Mouse (Mus musculus): ENCODE measurements at regions not wholly inside any gene's neighbourhood (a gene's known extent, or its start where the extent isn't known, plus 50 kb on each side); places are given as distances from the start of the nearest gene placed in this dataset.

DNA sequence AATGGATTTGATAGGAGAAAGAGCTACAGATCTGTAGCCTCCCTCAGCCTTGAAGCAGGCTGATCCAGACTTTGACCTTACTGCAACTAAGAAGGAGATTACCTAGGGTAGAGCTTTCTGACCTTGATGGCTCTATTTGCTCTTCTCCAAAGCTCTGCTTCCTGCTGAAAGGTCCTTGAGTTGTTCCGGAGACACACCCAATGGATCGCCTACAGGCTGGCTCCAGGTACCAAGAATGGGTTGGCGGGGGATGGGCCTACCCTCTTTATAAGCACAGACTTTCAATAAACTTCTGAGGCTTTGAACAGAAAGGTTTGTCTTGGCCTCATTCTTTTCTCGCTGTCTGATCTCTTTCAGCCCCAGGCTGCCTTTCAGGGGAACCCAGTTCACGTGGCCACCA lies 901.0 kb downstream of the Cdh8 start:
- Histone ChIP-seq H3K4me1 (ENCODE audit: control insufficient read depth, insufficient read depth, low read length) (no peaks in the 10 kb centered on the region), H3K9me3 (replicated peaks; ENCODE audit: control insufficient read depth, low read length) (no peaks in the 10 kb centered on the region), H3K4me2 (ENCODE audit: low read length) (no peak overlapping the region), H3K9ac (ENCODE audit: low read length) (no peak overlapping the region), H3K27ac (ENCODE audit: low read depth, low read length) (no peak overlapping the region), H3K4me3 (ENCODE audit: low read depth, low read length) (no peak overlapping the region), H3K27me3 (replicated peaks; ENCODE audit: control insufficient read depth, insufficient read depth, low read length) (no peaks in the 10 kb centered on the region), H3K36me3 (ENCODE audit: control insufficient read depth, insufficient read depth, low read length) (no peaks in the 10 kb centered on the region)
- 77% methylated on average over 5 of the region's 5 CpGs for WGBS
- ATAC-seq: no peak
- DNase-seq (ENCODE audit: low spot score): no peak

DNA sequence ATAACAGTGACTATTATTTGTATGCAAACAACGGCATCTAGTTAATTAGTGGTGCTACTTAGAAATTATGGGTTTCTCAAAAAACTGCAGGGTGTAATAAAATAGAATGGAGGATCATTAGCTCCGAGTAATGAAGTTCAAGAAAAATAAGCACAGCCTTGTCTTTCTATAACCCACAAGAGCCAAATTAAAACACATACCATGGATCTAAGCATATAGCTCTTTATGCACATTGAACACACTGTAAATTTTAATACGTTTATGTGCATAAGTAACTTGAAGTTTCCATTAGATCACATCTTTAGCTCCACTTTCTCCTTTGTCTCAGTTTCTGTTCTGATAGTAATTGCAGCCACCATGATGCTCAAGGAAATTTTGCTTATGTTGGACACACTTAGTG lies 919.5 kb downstream of the Cdh8 start:
- Histone ChIP-seq H3K4me1 (ENCODE audit: control insufficient read depth, insufficient read depth, low read length) (no peaks in the 10 kb centered on the region), H3K9ac (ENCODE audit: low read length) (no peak overlapping the region), H3K27ac (ENCODE audit: low read depth, low read length) (no peak overlapping the region), H3K36me3 (ENCODE audit: control insufficient read depth, insufficient read depth, low read length) (no peaks in the 10 kb centered on the region), H3K9me3 (replicated peaks; ENCODE audit: control insufficient read depth, low read length) (no peaks in the 10 kb centered on the region), H3K4me2 (ENCODE audit: low read length) (no peak overlapping the region), H3K27me3 (replicated peaks; ENCODE audit: control insufficient read depth, insufficient read depth, low read length) (no peaks in the 10 kb centered on the region), H3K4me3 (ENCODE audit: low read depth, low read length) (no peak overlapping the region)
- ATAC-seq (no peak), DNase-seq (ENCODE audit: low spot score) (no peak)
- 32% methylated on average over 3 of the region's 3 CpGs for WGBS

DNA sequence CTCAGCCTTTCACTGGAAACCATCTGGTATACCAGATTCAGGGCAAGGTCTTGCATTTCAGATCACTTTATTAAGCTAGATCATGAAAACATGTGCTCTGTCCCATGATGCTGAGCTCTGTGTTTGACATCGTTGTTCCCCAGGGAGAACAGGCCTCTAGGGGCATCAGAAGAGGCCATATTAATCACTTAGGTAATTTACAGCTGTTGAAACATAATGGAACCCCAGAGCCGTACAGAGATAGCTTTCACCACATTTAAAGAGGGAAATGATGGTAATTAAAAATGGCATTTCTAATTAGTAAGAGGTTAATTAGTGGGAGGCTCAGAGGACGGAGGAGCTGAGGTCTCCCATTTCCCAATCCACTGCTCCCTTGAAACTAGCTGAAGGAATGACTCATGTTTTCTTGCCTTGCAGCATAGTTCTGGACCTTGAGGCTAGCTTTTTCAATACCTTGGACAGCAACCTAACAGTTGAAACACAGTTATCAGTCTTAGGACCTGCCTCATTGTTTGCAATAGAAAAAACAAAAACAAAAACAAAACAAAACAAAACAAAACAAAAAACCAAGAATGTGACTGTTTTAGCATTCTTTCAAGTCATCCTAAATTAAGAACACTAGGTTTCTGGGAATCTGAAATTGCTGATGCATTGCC lies 952.8 kb downstream of the Cdh8 start:
- H3K36me3 ChIP-seq (ENCODE audit: control insufficient read depth, insufficient read depth, low read length): no peaks in the 10 kb centered on the region
- H3K4me3 ChIP-seq (ENCODE audit: low read depth, low read length): no peak overlapping the region
- ATAC-seq (peak; percentile 48; the same call in 1 of the 2 replicates), DNase-seq (ENCODE audit: low spot score) (peak; percentile 40)
- no peak overlapping the region for H3K27ac ChIP-seq (ENCODE audit: low read depth, low read length)
- WGBS: 11% methylated on average over 3 of the region's 3 CpGs
- H3K27me3 ChIP-seq (replicated peaks; ENCODE audit: control insufficient read depth, insufficient read depth, low read length): no peaks in the 10 kb centered on the region
- H3K4me1 ChIP-seq (ENCODE audit: control insufficient read depth, insufficient read depth, low read length): no peaks in the 10 kb centered on the region
- H3K9me3 ChIP-seq (replicated peaks; ENCODE audit: control insufficient read depth, low read length): no peaks in the 10 kb centered on the region
- H3K9ac ChIP-seq (ENCODE audit: low read length): no peak overlapping the region
- no peak overlapping the region for H3K4me2 ChIP-seq (ENCODE audit: low read length)

DNA sequence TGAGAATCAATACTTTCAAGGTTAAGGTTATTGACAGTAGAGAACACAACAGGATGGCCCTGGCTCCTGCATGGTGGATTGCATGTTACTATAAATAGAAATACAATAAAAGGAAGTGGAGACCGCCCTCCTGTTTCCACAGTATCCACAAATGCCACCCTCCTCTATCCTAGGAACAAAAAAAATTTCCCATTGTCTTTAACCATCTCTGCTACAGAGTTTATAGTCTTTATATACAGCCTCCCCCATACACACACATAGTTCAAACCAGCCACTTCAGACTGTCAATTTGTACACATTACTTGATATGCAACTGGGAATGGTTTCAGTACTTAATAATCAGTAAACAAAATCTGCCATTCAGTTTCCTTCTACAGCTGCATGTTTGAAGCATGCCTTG lies 960.7 kb downstream of the Cdh8 start:
- H3K4me1 ChIP-seq (ENCODE audit: control insufficient read depth, insufficient read depth, low read length): no peaks in the 10 kb centered on the region
- H3K4me2 ChIP-seq (ENCODE audit: low read length): no peak overlapping the region
- no peaks in the 10 kb centered on the region for H3K27me3 ChIP-seq (replicated peaks; ENCODE audit: control insufficient read depth, insufficient read depth, low read length)
- WGBS: 94% methylated on average over 1 of the region's 1 CpGs
- H3K4me3 ChIP-seq (ENCODE audit: low read depth, low read length): no peak overlapping the region
- H3K9me3 ChIP-seq (replicated peaks; ENCODE audit: control insufficient read depth, low read length): no peaks in the 10 kb centered on the region
- DNase-seq (ENCODE audit: low spot score) (no peak), ATAC-seq (no peak)
- H3K36me3 ChIP-seq (ENCODE audit: control insufficient read depth, insufficient read depth, low read length): no peaks in the 10 kb centered on the region
- H3K27ac ChIP-seq (ENCODE audit: low read depth, low read length): no peak overlapping the region
- no peak overlapping the region for H3K9ac ChIP-seq (ENCODE audit: low read length)

Measured in forebrain, embryonic 14.5 days (tissue).